Mouse (Mus musculus) lung, postnatal 25 days (tissue): ENCODE measurements at regions not wholly inside any gene's neighbourhood (a gene's known extent, or its start where the extent isn't known, plus 50 kb on each side); places are given as distances from the start of the nearest gene placed in this dataset.
A peak's percentile ranks its signal among the peaks of the same experiment; 100 is the strongest.

Experiments
- DNase-seq: peaks from one replicate; pipeline ENCODE4 v3.0.0; 2022; ENCODE audit warnings: low spot score

- no peak for DNase-seq
Measured at GRCm38 (mm10) chr6:41121641-41122040, 86.3 kb upstream of the 2210010C04Rik start.

GRCm38 (mm10) chr6:41119176-41119575 is 83.9 kb upstream of the 2210010C04Rik start:
- DNase-seq = no peak

GRCm38 (mm10) chr6:41118201-41118976 is 83.1 kb upstream of the 2210010C04Rik start:
- DNase-seq = peak; percentile 29

GRCm38 (mm10) chr6:41113943-41114342 is 78.6 kb upstream of the 2210010C04Rik start:
- DNase-seq = no peak

- peak; percentile 23 for DNase-seq
Measured at GRCm38 (mm10) chr6:41112861-41113610, 77.7 kb upstream of the 2210010C04Rik start.

GRCm38 (mm10) chr6:41111829-41112228 is 76.5 kb upstream of the 2210010C04Rik start:
- DNase-seq = no peak

GRCm38 (mm10) chr6:41108897-41109296 is 73.6 kb upstream of the 2210010C04Rik start:
- no peak for DNase-seq

GRCm38 (mm10) chr6:41103689-41104400 is 68.5 kb upstream of the 2210010C04Rik start:
- DNase-seq = no peak

GRCm38 (mm10) chr6:41101997-41102396 is 66.7 kb upstream of the 2210010C04Rik start:
- DNase-seq = no peak

GRCm38 (mm10) chr6:41100258-41100657 is 64.9 kb upstream of the 2210010C04Rik start:
- DNase-seq = no peak

GRCm38 (mm10) chr6:41091177-41091829 is 56.0 kb upstream of the 2210010C04Rik start:
- no peak for DNase-seq
